In the genomic region with DNA sequence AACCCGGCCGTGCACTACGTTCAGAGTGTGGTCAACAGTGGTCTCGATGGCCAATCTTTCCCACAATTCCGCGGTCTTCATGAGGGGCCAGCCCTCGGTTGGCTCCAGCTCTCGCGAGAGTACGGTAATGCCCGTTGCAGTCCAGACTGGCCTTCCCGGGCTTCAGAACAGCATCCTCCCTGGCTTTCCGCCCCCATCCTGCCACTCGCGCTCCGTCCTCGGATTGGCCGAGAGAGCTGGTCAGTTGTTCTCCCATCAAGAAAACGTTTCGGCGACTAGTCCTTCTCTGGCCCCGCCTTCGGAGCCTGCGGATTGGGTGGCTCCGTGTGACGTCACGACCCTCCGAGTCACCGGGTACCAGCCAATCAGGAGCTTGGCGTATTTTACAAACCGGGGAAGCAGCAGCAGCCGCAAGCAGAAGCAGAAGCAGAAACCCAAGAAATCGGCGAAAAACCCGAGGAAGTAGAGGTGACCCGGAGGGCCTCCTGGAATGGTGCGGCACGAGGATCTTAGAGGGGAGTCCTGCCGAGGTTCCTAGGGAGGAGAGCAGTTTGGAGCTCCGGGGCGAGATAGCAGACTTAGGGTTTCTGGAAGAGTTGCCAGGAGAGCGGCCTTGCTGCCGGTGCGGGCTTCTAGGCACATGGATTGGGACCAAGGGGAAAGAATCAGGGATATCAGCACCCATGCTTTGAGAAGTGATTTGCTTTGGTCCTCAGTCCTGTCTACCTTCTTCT, we compare ENCODE assay signal across 8 mouse cellular contexts. TPM values are rescaled to one million over a fixed set of nuclear protein-coding genes. Genes with fewer than 3 reads are reported as not detected.
DNase-seq lines count a peak whose midpoint lies in the region; ATAC-seq and TF ChIP-seq lines count a peak whose summit lies in the region.

No protein-coding gene starts in this region.

- no peak for TF ChIP-seq CTCF in ES-Bruce4 (IDR thresholded peaks at IDR 0.05; ENCODE audit: low read depth, low read length)

- WGBS in forebrain, embryonic 14.5 days = under 1% methylated on average over 44 of the region's 44 CpGs
- under 1% methylated on average over 44 of the region's 44 CpGs for WGBS in neural tube, embryonic 15.5 days

- H3K4me3 ChIP-seq in ES-Bruce4 (ENCODE audit: low read depth, low read length) = peak overlapping the region; percentile 92
- peak overlapping the region; percentile 48 for H3K4me3 ChIP-seq in forebrain, embryonic 14.5 days (ENCODE audit: low read depth, low read length)
- peak overlapping the region; percentile 51 for H3K4me3 ChIP-seq in neural tube, embryonic 15.5 days (replicated peaks)

- ATAC-seq in forebrain, embryonic 14.5 days = peak; percentile 99
- ATAC-seq in neural tube, embryonic 15.5 days (ENCODE audit: low FRiP score) = peak; percentile 98

- no peaks in the 10 kb centered on the region for H3K9me3 ChIP-seq in ES-Bruce4 (replicated peaks; ENCODE audit: control insufficient read depth, insufficient read depth, low read length, poor library complexity, severe bottlenecking)
- H3K9me3 ChIP-seq in forebrain, embryonic 14.5 days (replicated peaks; ENCODE audit: control insufficient read depth, low read length) = no peaks in the 10 kb centered on the region
- no peaks in the 10 kb centered on the region for H3K9me3 ChIP-seq in neural tube, embryonic 15.5 days (replicated peaks)

- peak; percentile 99 for DNase-seq in cerebellum, adult 11 months
- peak; percentile 99 for DNase-seq in forebrain, embryonic 14.5 days (ENCODE audit: low spot score)
- DNase-seq in heart, postnatal 14 days = peak; percentile 97
- peak; percentile 99 for DNase-seq in layer of hippocampus, adult 11-12 months (ENCODE audit: low spot score)
- DNase-seq in lung, adult 18-20 months = peak; percentile 97 to 98
- DNase-seq in testis, postnatal 14 days (ENCODE audit: low spot score) = peak; percentile 95

- no peaks in the 10 kb centered on the region for H3K27me3 ChIP-seq in ES-Bruce4 (ENCODE audit: control insufficient read depth, insufficient read depth, low read length, poor library complexity, severe bottlenecking)
- H3K27me3 ChIP-seq in forebrain, embryonic 14.5 days (replicated peaks; ENCODE audit: control insufficient read depth, insufficient read depth, low read length) = no peaks in the 10 kb centered on the region
- 0 out of 2 replicates have a peak, but pooled peaks cover 1% of the 10 kb centered on the region for H3K27me3 ChIP-seq in neural tube, embryonic 15.5 days (replicated peaks)

- H3K27ac ChIP-seq in ES-Bruce4 (ENCODE audit: insufficient read depth, low read length) = peak overlapping the region; percentile 88
- peak overlapping the region; percentile 97 for H3K27ac ChIP-seq in forebrain, embryonic 14.5 days (ENCODE audit: low read depth, low read length)
- H3K27ac ChIP-seq in neural tube, embryonic 15.5 days (replicated peaks) = peak overlapping the region; percentile 93

- H3K9ac ChIP-seq in ES-Bruce4 (ENCODE audit: low read depth, poor library complexity, severe bottlenecking) = peak overlapping the region; percentile 83
- peak overlapping the region; percentile 77 for H3K9ac ChIP-seq in forebrain, embryonic 14.5 days (ENCODE audit: low read length)
- H3K9ac ChIP-seq in neural tube, embryonic 15.5 days (replicated peaks) = peak overlapping the region; percentile 71

- no peak for TF ChIP-seq EP300 in ES-Bruce4 (IDR thresholded peaks at IDR 0.05; ENCODE audit: insufficient read depth, low read depth, low read length)

- no peaks in the 10 kb centered on the region for H3K4me1 ChIP-seq in ES-Bruce4 (ENCODE audit: control insufficient read depth, insufficient read depth, low read length)
- peaks cover 13% of the 10 kb centered on the region for H3K4me1 ChIP-seq in forebrain, embryonic 14.5 days (ENCODE audit: control insufficient read depth, insufficient read depth, low read length)
- peaks cover 16% of the 10 kb centered on the region for H3K4me1 ChIP-seq in neural tube, embryonic 15.5 days

- peak; percentile 3 for TF ChIP-seq POLR2A in ES-Bruce4 (IDR thresholded peaks at IDR 0.05; ENCODE audit: insufficient read depth, low read length)

- intact Hi-C loops in heart, postnatal 14 days (cut with DNase I) = no loop called here

- H3K36me3 ChIP-seq in ES-Bruce4 (ENCODE audit: control insufficient read depth, insufficient read depth, low read length, poor library complexity, severe bottlenecking) = peaks cover 18% of the 10 kb centered on the region
- H3K36me3 ChIP-seq in forebrain, embryonic 14.5 days (ENCODE audit: control insufficient read depth, insufficient read depth, low read length) = peaks cover 17% of the 10 kb centered on the region
- no peaks in the 10 kb centered on the region for H3K36me3 ChIP-seq in neural tube, embryonic 15.5 days

- peak overlapping the region; percentile 92 for H3K4me2 ChIP-seq in forebrain, embryonic 14.5 days (ENCODE audit: low read length)
- peak overlapping the region; percentile 83 for H3K4me2 ChIP-seq in neural tube, embryonic 15.5 days

RNA-seq across cellular contexts. Expression of a gene that starts 0.4 kb away (rescaled TPM):
- 43.3 and 46.5 TPM in 2 replicates for polyA plus RNA-seq in ES-Bruce4 (2011; ENCODE audit: insufficient read depth, insufficient read length, low read depth, missing spikeins)
- 11.0 and 13.6 TPM in 2 replicates for polyA plus RNA-seq in forebrain, embryonic 14.5 days (2014; fragmentation: Nextera tagmentation; extraction: Ambion mirVana)
- 1 to 10 TPM; 2.1 to 2.2 TPM for total RNA-seq in heart, postnatal 14 days (2021)
- 4.6 and 10.3 TPM in 2 replicates for polyA plus RNA-seq in neural tube, embryonic 15.5 days (2015; fragmentation: Nextera tagmentation; extraction: Ambion mirVana)

RNA-seq across cellular contexts. Expression of a gene that starts 12.8 kb away (rescaled TPM):
- polyA plus RNA-seq in ES-Bruce4 (2011; ENCODE audit: insufficient read depth, insufficient read length, low read depth, missing spikeins) = 0.96 TPM in 1 of 2 replicates, not detected in the other
- polyA plus RNA-seq in forebrain, embryonic 14.5 days (2014; fragmentation: Nextera tagmentation; extraction: Ambion mirVana) = not detected in 2 replicates
- not detected for total RNA-seq in heart, postnatal 14 days (2021)
- 2.4 and 3.6 TPM in 2 replicates for polyA plus RNA-seq in neural tube, embryonic 15.5 days (2015; fragmentation: Nextera tagmentation; extraction: Ambion mirVana)

RNA-seq across cellular contexts. Expression of a gene that starts 18.2 kb away (rescaled TPM):
- 5.0 and 5.4 TPM in 2 replicates for polyA plus RNA-seq in ES-Bruce4 (2011; ENCODE audit: insufficient read depth, insufficient read length, low read depth, missing spikeins)
- 0.14 and 0.36 TPM in 2 replicates for polyA plus RNA-seq in forebrain, embryonic 14.5 days (2014; fragmentation: Nextera tagmentation; extraction: Ambion mirVana)
- under 1 TPM; 0.27 to 0.45 TPM for total RNA-seq in heart, postnatal 14 days (2021)
- 0.47 and 2.3 TPM in 2 replicates for polyA plus RNA-seq in neural tube, embryonic 15.5 days (2015; fragmentation: Nextera tagmentation; extraction: Ambion mirVana)

RNA-seq across cellular contexts. Expression of a gene that starts 19.8 kb away (rescaled TPM):
- polyA plus RNA-seq in ES-Bruce4 (2011; ENCODE audit: insufficient read depth, insufficient read length, low read depth, missing spikeins) = 8.0 and 11.5 TPM in 2 replicates
- 0.84 and 1.0 TPM in 2 replicates for polyA plus RNA-seq in forebrain, embryonic 14.5 days (2014; fragmentation: Nextera tagmentation; extraction: Ambion mirVana)
- under 1 TPM; 0.44 to 0.86 TPM for total RNA-seq in heart, postnatal 14 days (2021)
- polyA plus RNA-seq in neural tube, embryonic 15.5 days (2015; fragmentation: Nextera tagmentation; extraction: Ambion mirVana) = 185 and 209 TPM in 2 replicates

RNA-seq across cellular contexts. Expression of a gene that starts 45.1 kb away (rescaled TPM):
- polyA plus RNA-seq in ES-Bruce4 (2011; ENCODE audit: insufficient read depth, insufficient read length, low read depth, missing spikeins) = 407 and 426 TPM in 2 replicates
- 56.7 and 93.1 TPM in 2 replicates for polyA plus RNA-seq in forebrain, embryonic 14.5 days (2014; fragmentation: Nextera tagmentation; extraction: Ambion mirVana)
- 10 to 100 TPM; 42.2 to 57.4 TPM for total RNA-seq in heart, postnatal 14 days (2021)
- 12.4 and 52.6 TPM in 2 replicates for polyA plus RNA-seq in neural tube, embryonic 15.5 days (2015; fragmentation: Nextera tagmentation; extraction: Ambion mirVana)

Comparison
In these comparisons a context has a peak if more than half of its experiments do, and no peak if none do; other contexts are left out.
1. Peak in every context shown above with its lines: DNase-seq, ATAC-seq, H3K4me3 ChIP-seq and H3K27ac ChIP-seq.